Mouse (Mus musculus) hindbrain, embryonic 12.5 days (tissue): ENCODE data around the gene Pafah1b2. TPM values are rescaled to one million over a fixed set of nuclear protein-coding genes. Genes with fewer than 3 reads are reported as not detected.

Experiments
- ATAC-seq: fragments of 200-750 bp; cut with Nextera tagmentation; 2 replicates; pipeline ENCODE4 v1.8.0; 2017; ENCODE audit warnings: moderate TSS enrichment; ENCODE audit not compliant: low FRiP score
- H3K27ac ChIP-seq: fragments of 300-500 bp; sonication (generic); 2 replicates; pipeline ENCODE4 v1.5.1; 2016; ENCODE audit warnings: mild to moderate bottlenecking
- H3K27me3 ChIP-seq: fragments of 300-500 bp; sonication (generic); 2 replicates; pipeline ENCODE4 v1.6.1; 2016; ENCODE audit warnings: mild to moderate bottlenecking
- H3K36me3 ChIP-seq: fragments of 300-500 bp; sonication (generic); 2 replicates; pipeline ENCODE4 v1.6.1; 2016; ENCODE audit warnings: mild to moderate bottlenecking
- H3K4me1 ChIP-seq: fragments of 300-500 bp; sonication (generic); 2 replicates; pipeline ENCODE4 v1.6.1; 2016
- H3K4me2 ChIP-seq: fragments of 300-500 bp; sonication (generic); replicated peaks from 2 replicates; pipeline ENCODE4 v1.6.1; 2016; ENCODE audit warnings: mild to moderate bottlenecking
- H3K4me3 ChIP-seq: fragments of 300-500 bp; sonication (generic); 2 replicates; pipeline ENCODE4 v1.5.1; 2016; ENCODE audit warnings: mild to moderate bottlenecking
- H3K9ac ChIP-seq: fragments of 300-500 bp; sonication (generic); 2 replicates; pipeline ENCODE4 v1.6.1; 2016; ENCODE audit warnings: mild to moderate bottlenecking, moderate library complexity
- H3K9me3 ChIP-seq: fragments of 300-500 bp; sonication (generic); replicated peaks from 2 replicates; pipeline ENCODE4 v1.6.1; 2016; ENCODE audit warnings: mild to moderate bottlenecking
- WGBS: fragments of 180-500 bp; shearing (Covaris S2); methylation state at CpG from one replicate; pipeline ENCODE4 v1.1.7; 2016; 5-methylcytosine and 5-hydroxymethylcytosine counted together
- polyA plus RNA-seq: library from polyadenylated mRNA; unstranded; fragments of >200 nt; fragmentation: Nextera tagmentation; extraction: Ambion mirVana; gene quantifications from 2 replicates; pipeline ENCODE4 v1.2.1, GENCODE M21; 2016

Gene Pafah1b2
- polyA plus RNA-seq: 290 and 303 TPM in 2 replicates

- 4% methylated on average over 56 of the region's 78 CpGs for WGBS
- Histone ChIP-seq H3K9me3 (no peaks in the 10 kb centered on the region), H3K4me1 (peaks cover 45% of the 10 kb centered on the region), H3K36me3 (no peaks in the 10 kb centered on the region), H3K27me3 (no peaks in the 10 kb centered on the region), H3K27ac (peak within 1 kb of the TSS; percentile 91), H3K4me3 (peak within 1 kb of the TSS; percentile 83), H3K9ac (peak within 1 kb of the TSS; percentile 92), H3K4me2 (peak within 1 kb of the TSS; percentile 82)
- ATAC-seq: peak; percentile 88
Measured at GRCm38 (mm10) chr9:46012091-46013008, at the start of gene Pafah1b2, which contains the start of gene Sik3. Gene Pafah1b2, minus strand, starts transcription at chr9:46012690. Gene Sik3, plus strand, starts transcription at chr9:46012820.

DNA sequence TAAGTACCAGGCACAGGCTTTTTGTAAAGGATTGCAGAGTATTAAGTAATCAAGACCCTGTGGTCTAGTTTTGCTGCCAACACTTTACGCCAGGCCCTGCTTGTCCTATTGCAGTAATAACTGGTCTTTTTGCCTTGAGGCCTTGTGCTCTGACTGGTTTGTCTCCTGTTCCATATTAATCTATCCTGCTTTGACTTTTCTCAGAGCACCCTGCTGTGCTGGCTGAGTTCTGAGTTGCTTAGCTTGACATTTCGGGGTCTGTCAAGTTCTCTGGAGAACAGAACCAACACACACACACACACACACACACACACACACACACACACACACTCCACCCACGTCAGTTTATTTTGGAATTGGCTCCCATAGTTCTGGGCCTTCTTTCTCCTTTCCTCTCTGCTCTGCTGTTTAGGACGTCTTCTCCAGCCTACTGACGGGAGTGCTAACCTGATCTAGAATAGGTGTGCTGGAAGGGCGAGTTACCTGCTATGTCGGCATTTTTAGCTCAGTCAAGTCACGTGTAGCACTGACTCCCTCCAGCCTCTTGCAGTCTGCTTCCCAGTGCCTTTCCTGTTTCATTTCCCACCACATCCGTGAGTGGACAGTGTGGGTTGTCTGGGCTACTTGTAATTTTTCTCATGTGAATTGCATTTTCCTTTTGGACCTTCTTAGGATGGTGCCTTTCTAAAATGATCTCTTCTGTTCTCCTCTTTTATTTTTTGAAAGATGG lies 49.4 kb upstream of the Pafah1b2 start:
- WGBS: 70% methylated on average over 9 of the region's 9 CpGs
- H3K9ac ChIP-seq: no peak overlapping the region
- no peak overlapping the region for H3K4me3 ChIP-seq
- ATAC-seq: no peak
- H3K9me3 ChIP-seq: no peaks in the 10 kb centered on the region
- H3K27ac ChIP-seq: no peak overlapping the region
- peaks cover 10% of the 10 kb centered on the region for H3K4me1 ChIP-seq
- H3K36me3 ChIP-seq: 0 out of 2 replicates have a peak, but pooled peaks cover 3% of the 10 kb centered on the region
- H3K27me3 ChIP-seq: no peaks in the 10 kb centered on the region
- H3K4me2 ChIP-seq: no peak overlapping the region

- Histone ChIP-seq H3K9me3 (no peaks in the 10 kb centered on the region), H3K4me1 (peaks cover 6% of the 10 kb centered on the region; the same call in 1 of the 2 replicates), H3K4me2 (no peak overlapping the region), H3K4me3 (no peak overlapping the region), H3K9ac (no peak overlapping the region), H3K27ac (no peak overlapping the region), H3K27me3 (no peaks in the 10 kb centered on the region), H3K36me3 (0 out of 2 replicates have a peak, but pooled peaks cover 3% of the 10 kb centered on the region)
- 81% methylated on average over 2 of the region's 2 CpGs for WGBS
- ATAC-seq: no peak
Measured at GRCm38 (mm10) chr9:46060249-46060648, 47.8 kb upstream of the Pafah1b2 start.

GRCm38 (mm10) chr9:46058065-46058464 lies 45.6 kb upstream of the Pafah1b2 start:
- Histone ChIP-seq H3K9ac (no peak overlapping the region), H3K4me2 (no peak overlapping the region), H3K27me3 (no peaks in the 10 kb centered on the region), H3K4me1 (peaks cover 14% of the 10 kb centered on the region), H3K36me3 (0 out of 2 replicates have a peak, but pooled peaks cover 3% of the 10 kb centered on the region), H3K27ac (no peak overlapping the region), H3K4me3 (no peak overlapping the region), H3K9me3 (no peaks in the 10 kb centered on the region)
- WGBS: 85% methylated on average over 3 of the region's 3 CpGs
- ATAC-seq: no peak

GRCm38 (mm10) chr9:46053014-46053666 lies 40.6 kb upstream of the Pafah1b2 start:
- Histone ChIP-seq H3K9ac (no peak overlapping the region), H3K4me2 (no peak overlapping the region), H3K27ac (no peak overlapping the region), H3K4me3 (no peak overlapping the region), H3K4me1 (peaks cover 15% of the 10 kb centered on the region), H3K36me3 (0 out of 2 replicates have a peak, but pooled peaks cover 3% of the 10 kb centered on the region), H3K9me3 (no peaks in the 10 kb centered on the region), H3K27me3 (no peaks in the 10 kb centered on the region)
- WGBS: 63% methylated on average over 9 of the region's 9 CpGs
- ATAC-seq: no peak

DNA sequence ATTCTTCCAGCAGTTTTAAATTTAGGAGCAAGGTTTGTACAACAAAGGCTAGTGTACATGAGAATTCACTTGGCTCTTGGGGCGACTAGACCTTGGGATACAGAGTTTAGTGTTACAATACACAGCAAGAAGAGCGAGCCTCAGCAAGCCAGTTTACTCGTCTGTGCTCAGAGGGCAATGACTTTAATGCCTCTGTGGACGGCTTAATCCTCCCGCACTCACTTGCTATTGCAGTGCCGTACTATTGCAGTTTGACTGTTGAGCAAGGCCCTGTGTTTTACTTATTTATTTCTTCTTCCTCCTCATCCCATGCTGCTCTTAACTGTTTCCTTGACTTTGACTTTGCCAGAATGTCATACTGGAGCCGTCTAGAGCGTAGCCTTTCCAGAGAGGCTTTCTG lies 37.7 kb upstream of the Pafah1b2 start:
- no peaks in the 10 kb centered on the region for H3K36me3 ChIP-seq
- ATAC-seq: no peak
- peaks cover 24% of the 10 kb centered on the region for H3K4me1 ChIP-seq
- H3K27me3 ChIP-seq: no peaks in the 10 kb centered on the region
- no peak overlapping the region for H3K4me3 ChIP-seq
- H3K9me3 ChIP-seq: no peaks in the 10 kb centered on the region
- H3K4me2 ChIP-seq: no peak overlapping the region
- H3K9ac ChIP-seq: no peak overlapping the region
- H3K27ac ChIP-seq: no peak overlapping the region
- 85% methylated on average over 8 of the region's 8 CpGs for WGBS

- H3K9ac ChIP-seq: no peak overlapping the region
- H3K9me3 ChIP-seq: no peaks in the 10 kb centered on the region
- peaks cover 22% of the 10 kb centered on the region for H3K4me1 ChIP-seq
- H3K27me3 ChIP-seq: no peaks in the 10 kb centered on the region
- no peak overlapping the region for H3K4me3 ChIP-seq
- H3K27ac ChIP-seq: no peak overlapping the region
- no peak overlapping the region for H3K4me2 ChIP-seq
- ATAC-seq: no peak
- WGBS: 85% methylated on average over 7 of the region's 7 CpGs
- H3K36me3 ChIP-seq: no peaks in the 10 kb centered on the region
Measured at GRCm38 (mm10) chr9:46049525-46049924, 37.0 kb upstream of the Pafah1b2 start.

- no peak for ATAC-seq
- 59% methylated on average over 11 of the region's 11 CpGs for WGBS
- no peak overlapping the region for H3K27ac ChIP-seq
Measured at GRCm38 (mm10) chr9:46046724-46047517, 34.4 kb upstream of the Pafah1b2 start.

GRCm38 (mm10) chr9:46043626-46044025 lies 31.1 kb upstream of the Pafah1b2 start:
- Histone ChIP-seq H3K27me3 (no peaks in the 10 kb centered on the region), H3K4me1 (peaks cover 9% of the 10 kb centered on the region; the same call in 1 of the 2 replicates), H3K4me2 (no peak overlapping the region), H3K9ac (no peak overlapping the region), H3K36me3 (0 out of 2 replicates have a peak, but pooled peaks cover 6% of the 10 kb centered on the region), H3K27ac (no peak overlapping the region), H3K9me3 (no peaks in the 10 kb centered on the region), H3K4me3 (no peak overlapping the region)
- 82% methylated on average over 8 of the region's 8 CpGs for WGBS
- no peak for ATAC-seq

More at GRCm38 (mm10) chr9:46046724-46047517, 34.4 kb upstream of the Pafah1b2 start:
- H3K9ac ChIP-seq: no peak overlapping the region
- no peak overlapping the region for H3K4me2 ChIP-seq
- no peak overlapping the region for H3K4me3 ChIP-seq
- no peaks in the 10 kb centered on the region for H3K27me3 ChIP-seq
- peaks cover 13% of the 10 kb centered on the region; the same call in 1 of the 2 replicates for H3K4me1 ChIP-seq
- H3K9me3 ChIP-seq: no peaks in the 10 kb centered on the region
- H3K36me3 ChIP-seq: no peaks in the 10 kb centered on the region

- WGBS: 77% methylated on average over 3 of the region's 3 CpGs
- no peak overlapping the region for H3K4me2 ChIP-seq
- H3K36me3 ChIP-seq: 0 out of 2 replicates have a peak, but pooled peaks cover 6% of the 10 kb centered on the region
- no peak overlapping the region for H3K27ac ChIP-seq
- no peaks in the 10 kb centered on the region for H3K9me3 ChIP-seq
- H3K27me3 ChIP-seq: no peaks in the 10 kb centered on the region
- no peak overlapping the region for H3K4me3 ChIP-seq
- no peak for ATAC-seq
- peaks cover 9% of the 10 kb centered on the region; the same call in 1 of the 2 replicates for H3K4me1 ChIP-seq
- H3K9ac ChIP-seq: no peak overlapping the region
Measured at GRCm38 (mm10) chr9:46042387-46042786, 29.9 kb upstream of the Pafah1b2 start.

- WGBS: 87% methylated on average over 2 of the region's 2 CpGs
- no peaks in the 10 kb centered on the region for H3K9me3 ChIP-seq
- no peaks in the 10 kb centered on the region for H3K27me3 ChIP-seq
- H3K36me3 ChIP-seq: 0 out of 2 replicates have a peak, but pooled peaks cover 6% of the 10 kb centered on the region
- no peak for ATAC-seq
- no peaks in the 10 kb centered on the region for H3K4me1 ChIP-seq
- no peak overlapping the region for H3K4me3 ChIP-seq
- no peak overlapping the region for H3K27ac ChIP-seq
- no peak overlapping the region for H3K4me2 ChIP-seq
- no peak overlapping the region for H3K9ac ChIP-seq
Measured at GRCm38 (mm10) chr9:46041186-46041585, 28.7 kb upstream of the Pafah1b2 start.
